In the genomic region with DNA sequence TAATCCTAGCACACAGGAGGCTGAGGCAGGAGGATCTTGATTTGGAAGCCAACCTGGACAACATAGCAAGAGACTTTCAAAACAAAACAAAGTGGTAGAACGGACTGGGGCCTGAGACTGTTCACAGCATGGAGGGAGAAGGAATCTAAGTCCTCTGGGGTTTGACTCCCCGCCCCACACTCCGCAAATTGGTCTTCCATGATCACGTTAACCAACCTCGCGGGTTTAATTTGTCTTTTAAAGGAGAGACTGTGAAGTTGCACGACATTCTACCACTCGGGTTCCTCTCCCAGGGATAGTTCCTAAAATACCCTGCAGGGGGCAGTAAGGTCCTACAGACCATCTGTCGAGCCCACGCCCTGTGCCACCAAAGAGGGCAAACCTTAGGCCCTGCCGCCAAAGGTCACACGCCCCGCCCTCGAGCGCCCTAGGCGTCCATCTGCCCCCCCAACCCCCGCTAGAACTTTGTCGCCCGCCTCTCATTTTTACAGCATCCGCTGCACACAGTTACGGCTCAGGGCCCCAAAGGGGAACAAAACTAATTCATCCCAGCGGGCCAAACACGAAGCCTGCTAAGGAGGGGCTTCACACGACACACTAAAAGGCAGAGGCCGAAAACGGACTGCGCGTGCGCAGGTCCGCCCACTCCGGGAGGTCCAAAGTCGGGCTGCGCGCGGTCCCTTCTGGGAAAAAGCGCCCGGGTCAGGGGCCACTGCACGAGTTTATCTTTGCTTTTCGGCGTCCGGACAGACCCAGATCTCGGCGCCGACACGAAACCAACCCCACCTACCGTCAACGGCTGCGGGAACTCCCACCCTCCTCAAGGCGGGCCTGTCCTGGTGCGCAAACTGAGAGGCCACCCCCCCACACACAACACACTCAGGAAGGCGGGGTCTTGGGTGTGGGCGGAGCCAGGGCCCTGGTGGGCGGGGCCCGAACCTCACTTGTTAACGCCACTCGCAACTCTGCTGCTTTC, we compare ENCODE assay signal across 7 mouse cellular contexts. TPM values are rescaled to one million over a fixed set of nuclear protein-coding genes. Genes with fewer than 3 reads are reported as not detected.
DNase-seq lines count a peak whose midpoint lies in the region; ATAC-seq lines count a peak whose summit lies in the region.

TSS of gene Nhej1 (minus strand) at position 855 of the 976 bp plus-strand sequence.

- DNase-seq in adrenal gland, postnatal 10 days = peak; percentile 96
- DNase-seq in embryonic facial prominence, embryonic 10.5 days (ENCODE audit: low spot score) = peak; percentile 96
- DNase-seq in heart, adult 11 months = peak; percentile 99
- DNase-seq in kidney, adult 18-20 months = peak; percentile 98
- peak; percentile 97 for DNase-seq in limb, embryonic 11.5 days (ENCODE audit: low spot score)
- peak; percentile 99 for DNase-seq in midbrain, embryonic 14.5 days
- DNase-seq in spleen, adult 18-20 months = peak; percentile 90 to 98

- ATAC-seq in limb, embryonic 11.5 days (ENCODE audit: insufficient number of reproducible peaks, low FRiP score, low TSS enrichment, low read depth) = peak; percentile 92
- peak; percentile 95 for ATAC-seq in midbrain, embryonic 14.5 days (ENCODE audit: low FRiP score, low TSS enrichment)

- H3K9ac ChIP-seq in limb, embryonic 11.5 days (ENCODE audit: low read length) = peak within 1 kb of the TSS; percentile 71
- peak within 1 kb of the TSS; percentile 58 for H3K9ac ChIP-seq in midbrain, embryonic 14.5 days (replicated peaks; ENCODE audit: low read length)

- H3K4me2 ChIP-seq in limb, embryonic 11.5 days (ENCODE audit: low read depth, severe bottlenecking) = peak within 1 kb of the TSS; percentile 51
- H3K4me2 ChIP-seq in midbrain, embryonic 14.5 days (ENCODE audit: low read length) = peak within 1 kb of the TSS; percentile 68

- H3K36me3 ChIP-seq in embryonic facial prominence, embryonic 10.5 days (replicated peaks) = no peaks in the 10 kb centered on the region
- no peaks in the 10 kb centered on the region for H3K36me3 ChIP-seq in limb, embryonic 11.5 days (ENCODE audit: control insufficient read depth, insufficient read depth, low read length)
- H3K36me3 ChIP-seq in midbrain, embryonic 14.5 days (ENCODE audit: control insufficient read depth, insufficient read depth, low read length) = no peaks in the 10 kb centered on the region

- H3K4me3 ChIP-seq in embryonic facial prominence, embryonic 10.5 days = peak within 1 kb of the TSS; percentile 72
- H3K4me3 ChIP-seq in limb, embryonic 11.5 days (ENCODE audit: low read depth, low read length) = peak within 1 kb of the TSS; percentile 54
- H3K4me3 ChIP-seq in midbrain, embryonic 14.5 days (replicated peaks; ENCODE audit: low read depth, low read length) = peak within 1 kb of the TSS; percentile 58

- H3K27me3 ChIP-seq in embryonic facial prominence, embryonic 10.5 days (replicated peaks; ENCODE audit: low read depth, poor library complexity, severe bottlenecking) = no peaks in the 10 kb centered on the region
- H3K27me3 ChIP-seq in limb, embryonic 11.5 days (ENCODE audit: control insufficient read depth, insufficient read depth, low read length) = no peaks in the 10 kb centered on the region
- H3K27me3 ChIP-seq in midbrain, embryonic 14.5 days (ENCODE audit: control insufficient read depth, insufficient read depth, low read length) = no peaks in the 10 kb centered on the region

- peak within 1 kb of the TSS; percentile 96 for H3K27ac ChIP-seq in embryonic facial prominence, embryonic 10.5 days (replicated peaks)
- H3K27ac ChIP-seq in limb, embryonic 11.5 days (replicated peaks; ENCODE audit: low read depth, low read length) = peak within 1 kb of the TSS; percentile 94
- H3K27ac ChIP-seq in midbrain, embryonic 14.5 days (replicated peaks; ENCODE audit: low read depth, low read length) = peak within 1 kb of the TSS; percentile 91

- H3K4me1 ChIP-seq in embryonic facial prominence, embryonic 10.5 days = peaks cover 12% of the 10 kb centered on the region
- peaks cover 4% of the 10 kb centered on the region; the same call in 1 of the 2 replicates for H3K4me1 ChIP-seq in limb, embryonic 11.5 days (ENCODE audit: control insufficient read depth, insufficient read depth, low read length)
- no peaks in the 10 kb centered on the region for H3K4me1 ChIP-seq in midbrain, embryonic 14.5 days (ENCODE audit: control insufficient read depth, insufficient read depth, low read length)

- WGBS in embryonic facial prominence, embryonic 10.5 days = 2% methylated on average over 56 of the region's 56 CpGs
- 2% methylated on average over 56 of the region's 56 CpGs for WGBS in limb, embryonic 11.5 days
- 2% methylated on average over 56 of the region's 56 CpGs for WGBS in midbrain, embryonic 14.5 days

- no peaks in the 10 kb centered on the region for H3K9me3 ChIP-seq in embryonic facial prominence, embryonic 10.5 days
- no peaks in the 10 kb centered on the region for H3K9me3 ChIP-seq in limb, embryonic 11.5 days (ENCODE audit: control insufficient read depth, low read length)
- H3K9me3 ChIP-seq in midbrain, embryonic 14.5 days (ENCODE audit: control insufficient read depth, low read length) = no peaks in the 10 kb centered on the region

RNA-seq across cellular contexts. Expression of gene Nhej1, which starts in this region (rescaled TPM):
- total RNA-seq in adrenal gland, postnatal 10 days (2021) = 1 to 10 TPM; 3.0 to 5.5 TPM
- 11.1 and 13.8 TPM in 2 replicates for polyA plus RNA-seq in embryonic facial prominence, embryonic 10.5 days (2016; fragmentation: Nextera tagmentation; extraction: Ambion mirVana)
- polyA plus RNA-seq in limb, embryonic 11.5 days (2014; fragmentation: Nextera tagmentation; extraction: Ambion mirVana) = 11.2 and 12.7 TPM in 2 replicates
- polyA plus RNA-seq in midbrain, embryonic 14.5 days (2014; fragmentation: Nextera tagmentation; extraction: Ambion mirVana) = 6.9 and 7.7 TPM in 2 replicates

Comparison
In these comparisons a context has a peak if more than half of its experiments do, and no peak if none do; other contexts are left out.
1. Peak in every context shown above with its lines: DNase-seq, ATAC-seq, H3K4me3 ChIP-seq and H3K27ac ChIP-seq.